Comparison of ENCODE assay signal across 22 mouse cellular contexts in genomic region chr5:115120978-115121377, GRCm38 (mm10). TPM values are rescaled to one million over a fixed set of nuclear protein-coding genes. Genes with fewer than 3 reads are reported as not detected.
DNase-seq lines count a peak whose midpoint lies in the region; ATAC-seq lines count a peak whose summit lies in the region.
"Had no signal": no experiment of that assay in that cellular context is flagged by ENCODE, and none has a peak within 500 bp of the region (broad histone marks: within the 10 kb centered on the region; RNA-seq: fewer than 3 reads in every experiment).

No protein-coding gene starts in this region.

- H3K36me3 ChIP-seq in heart, embryonic 11.5 days (ENCODE audit: control insufficient read depth, insufficient read depth, low read length) = peaks cover 17% of the 10 kb centered on the region
- peaks cover 62% of the 10 kb centered on the region for H3K36me3 ChIP-seq in embryonic facial prominence, embryonic 10.5 days (replicated peaks)

- H3K4me3 ChIP-seq in heart, embryonic 11.5 days (ENCODE audit: low read depth, low read length) = no peak overlapping the region
- H3K4me3 ChIP-seq in embryonic facial prominence, embryonic 10.5 days = no peak overlapping the region
- H3K4me3 ChIP-seq: hindbrain, embryonic 10.5 days; midbrain, embryonic 12.5 days had no signal

- H3K4me1 ChIP-seq in heart, embryonic 11.5 days (ENCODE audit: control insufficient read depth, insufficient read depth, low read length) = no peaks in the 10 kb centered on the region
- peaks cover 25% of the 10 kb centered on the region for H3K4me1 ChIP-seq in embryonic facial prominence, embryonic 10.5 days

- H3K9ac ChIP-seq in heart, embryonic 11.5 days (ENCODE audit: low read depth, low read length) = no peak overlapping the region
- H3K9ac ChIP-seq: midbrain, embryonic 12.5 days had no signal

- H3K27me3 ChIP-seq in heart, embryonic 11.5 days (ENCODE audit: control insufficient read depth, insufficient read depth, low read length) = no peaks in the 10 kb centered on the region
- no peaks in the 10 kb centered on the region for H3K27me3 ChIP-seq in embryonic facial prominence, embryonic 10.5 days (replicated peaks; ENCODE audit: low read depth, poor library complexity, severe bottlenecking)
- H3K27me3 ChIP-seq: midbrain, embryonic 12.5 days had no signal

- no peak overlapping the region for H3K27ac ChIP-seq in heart, embryonic 11.5 days (ENCODE audit: low read depth, low read length)
- no peak overlapping the region for H3K27ac ChIP-seq in embryonic facial prominence, embryonic 10.5 days (replicated peaks)
- H3K27ac ChIP-seq: hindbrain, embryonic 10.5 days; macrophage; midbrain, embryonic 12.5 days had no signal

- H3K9me3 ChIP-seq in heart, embryonic 11.5 days (replicated peaks; ENCODE audit: control insufficient read depth, low read length) = no peaks in the 10 kb centered on the region
- 0 out of 2 replicates have a peak, but pooled peaks cover 4% of the 10 kb centered on the region for H3K9me3 ChIP-seq in embryonic facial prominence, embryonic 10.5 days
- H3K9me3 ChIP-seq: hindbrain, embryonic 10.5 days; midbrain, embryonic 12.5 days had no signal

- ATAC-seq in heart, embryonic 11.5 days (replicated peaks; ENCODE audit: insufficient number of reproducible peaks, low FRiP score, low TSS enrichment) = no peak
- ATAC-seq: inflammation-experienced regulatory T-cells, adult 6 months had no signal

- 84% methylated on average over 5 of the region's 5 CpGs for WGBS in heart, embryonic 11.5 days (ENCODE audit: insufficient replicate concordance)
- 75% methylated on average over 5 of the region's 5 CpGs for WGBS in embryonic facial prominence, embryonic 10.5 days

- DNase-seq in adrenal gland, adult 2 months = peak; percentile 50
- DNase-seq in adrenal gland, postnatal 10 days = no peak
- DNase-seq in heart, postnatal 4 days = peak; percentile 9
- DNase-seq in Muller cell, postnatal 12 days (ENCODE audit: inconsistent ontology term) = peak; percentile 49
- peak; percentile 73 for DNase-seq in cerebellum, adult 9-11 months
- DNase-seq in embryonic facial prominence, embryonic 10.5 days (ENCODE audit: low spot score) = no peak
- DNase-seq in embryo, embryonic 10.5 days (ENCODE audit: low spot score) = no peak
- DNase-seq: gastrocnemius, postnatal 36 days; kidney, adult 9 months; kidney, postnatal 4 days; lung, adult 2 months had no signal

- no peak overlapping the region for H3K4me2 ChIP-seq in heart, embryonic 11.5 days
- H3K4me2 ChIP-seq: midbrain, embryonic 12.5 days had no signal

RNA-seq across cellular contexts. Expression of gene Acads, which starts 1.8 kb away (rescaled TPM):
- 100 to 1,000 TPM; 181 to 208 TPM for total RNA-seq in adrenal gland, adult 2 months (2021)
- 279 and 310 TPM in 2 replicates for polyA plus RNA-seq in adrenal gland, adult 2 months (2012; rRNA removed)
- total RNA-seq in adrenal gland, postnatal 10 days (2021) = 100 to 1,000 TPM; 356 to 367 TPM
- 100 to 1,000 TPM; 153 to 165 TPM for total RNA-seq in heart, postnatal 4 days (2021)
- 45.5 and 75.6 TPM in 2 replicates for polyA plus RNA-seq in heart, embryonic 11.5 days (2014; fragmentation: Nextera tagmentation; extraction: Ambion mirVana)
- polyA plus RNA-seq in embryonic facial prominence, embryonic 10.5 days (2016; fragmentation: Nextera tagmentation; extraction: Ambion mirVana) = 72.6 and 78.7 TPM in 2 replicates

RNA-seq across cellular contexts. Expression of gene Unc119b, which starts 13.8 kb away (rescaled TPM):
- 10 to 100 TPM; 32.0 to 44.8 TPM for total RNA-seq in adrenal gland, adult 2 months (2021)
- 37.5 and 39.2 TPM in 2 replicates for polyA plus RNA-seq in adrenal gland, adult 2 months (2012; rRNA removed)
- total RNA-seq in adrenal gland, postnatal 10 days (2021) = 10 to 100 TPM; 31.8 to 34.1 TPM
- 10 to 100 TPM; 21.7 to 25.9 TPM for total RNA-seq in heart, postnatal 4 days (2021)
- polyA plus RNA-seq in heart, embryonic 11.5 days (2014; fragmentation: Nextera tagmentation; extraction: Ambion mirVana) = 18.9 and 21.6 TPM in 2 replicates
- 63.5 and 68.7 TPM in 2 replicates for polyA plus RNA-seq in embryonic facial prominence, embryonic 10.5 days (2016; fragmentation: Nextera tagmentation; extraction: Ambion mirVana)

RNA-seq across cellular contexts. Expression of gene Gm10401, which starts 22.9 kb away (rescaled TPM):
- total RNA-seq in adrenal gland, adult 2 months (2021) = not detected
- not detected in 2 replicates for polyA plus RNA-seq in adrenal gland, adult 2 months (2012; rRNA removed)
- total RNA-seq in adrenal gland, postnatal 10 days (2021) = not detected
- not detected for total RNA-seq in heart, postnatal 4 days (2021)
- 19.1 and 19.2 TPM in 2 replicates for polyA plus RNA-seq in heart, embryonic 11.5 days (2014; fragmentation: Nextera tagmentation; extraction: Ambion mirVana)
- polyA plus RNA-seq in embryonic facial prominence, embryonic 10.5 days (2016; fragmentation: Nextera tagmentation; extraction: Ambion mirVana) = 20.8 and 25.5 TPM in 2 replicates
- total RNA-seq: gastrocnemius, postnatal 36 days; layer of hippocampus, postnatal 25 days; left cerebral cortex, postnatal 25 days; liver, adult 2 months; neutrophil, adult 5-6 weeks had no signal
- polyA plus RNA-seq: cortical plate, adult 2 months; lung, adult 2 months; small intestine, adult 2 months had no signal

RNA-seq across cellular contexts. Expression of gene Mlec, which starts 37.0 kb away (rescaled TPM):
- total RNA-seq in adrenal gland, adult 2 months (2021) = 100 to 1,000 TPM; 165 to 185 TPM
- polyA plus RNA-seq in adrenal gland, adult 2 months (2012; rRNA removed) = 74.7 and 96.9 TPM in 2 replicates
- 100 to 1,000 TPM; 160 to 163 TPM for total RNA-seq in adrenal gland, postnatal 10 days (2021)
- total RNA-seq in heart, postnatal 4 days (2021) = 100 to 1,000 TPM; 104 to 111 TPM
- 68.9 and 77.8 TPM in 2 replicates for polyA plus RNA-seq in heart, embryonic 11.5 days (2014; fragmentation: Nextera tagmentation; extraction: Ambion mirVana)
- polyA plus RNA-seq in embryonic facial prominence, embryonic 10.5 days (2016; fragmentation: Nextera tagmentation; extraction: Ambion mirVana) = 73.6 and 80.6 TPM in 2 replicates

Comparison
In these comparisons a context has a peak if more than half of its experiments do, and no peak if none do; other contexts are left out.
1. DNase-seq: peak in adrenal gland, adult 2 months (single experiment), heart, postnatal 4 days (single experiment), Muller cell, postnatal 12 days (single experiment) and cerebellum, adult 9-11 months (single experiment); none in adrenal gland, postnatal 10 days (single experiment), embryonic facial prominence, embryonic 10.5 days (single experiment) and embryo, embryonic 10.5 days (single experiment).